Mouse (Mus musculus): ENCODE data around the gene Rasgrf2.

DNA sequence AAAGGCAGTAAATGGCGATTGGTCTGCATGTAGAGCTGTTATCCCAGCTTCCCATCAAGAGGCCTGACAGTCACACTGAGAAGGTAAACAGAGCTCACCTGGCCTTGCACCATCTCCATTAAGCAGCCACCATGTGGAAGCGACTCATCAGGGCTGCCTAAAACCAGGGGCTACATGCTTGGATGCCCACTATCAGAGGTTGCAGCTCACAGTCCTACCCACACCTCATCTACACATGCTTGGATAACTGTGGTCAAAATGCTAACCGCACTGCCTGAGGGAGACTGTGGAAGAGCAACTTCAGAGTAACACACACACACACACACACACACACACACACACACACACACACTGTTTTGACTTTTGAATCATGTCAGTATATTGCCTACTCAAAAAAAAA, 101.8 kb downstream of the Rasgrf2 start:
- TF ChIP-seq CTCF (IDR thresholded peaks at IDR 0.05; ENCODE audit: insufficient read depth, low read depth, low read length) (no peak), POLR2A (IDR thresholded peaks at IDR 0.05; ENCODE audit: insufficient read depth, low read depth, low read length) (no peak)
